Mouse (Mus musculus): ENCODE measurements around the gene Sync. TPM values are rescaled to one million over a fixed set of nuclear protein-coding genes. Genes with fewer than 3 reads are reported as not detected.
A peak's percentile ranks its signal among the peaks of the same experiment; 100 is the strongest.

Gene Sync
- total and polyA plus RNA-seq, 2 experiments from 2014 or later: 1.1 to 2.6 TPM

GRCm38 (mm10) chr4:129282786-129283185 lies 4.6 kb upstream of the Sync start:
- H3K9me3 ChIP-seq (ENCODE audit: low read length): no peaks in the 10 kb centered on the region
- H3K4me1 ChIP-seq (ENCODE audit: insufficient read depth, low read length): 0 out of 2 replicates have a peak, but pooled peaks cover 2% of the 10 kb centered on the region
- no peak overlapping the region for H3K4me3 ChIP-seq (ENCODE audit: low read depth, low read length)
- 82% methylated on average over 5 of the region's 5 CpGs for WGBS
- no peaks in the 10 kb centered on the region for H3K36me3 ChIP-seq (ENCODE audit: insufficient read depth, low read length)
- peaks cover 4% of the 10 kb centered on the region; the same call in 1 of the 2 replicates for H3K27me3 ChIP-seq (ENCODE audit: insufficient read depth, low read length)
- H3K4me2 ChIP-seq (ENCODE audit: low read depth, low read length, poor library complexity, severe bottlenecking): no peak overlapping the region
- H3K27ac ChIP-seq (ENCODE audit: low read depth, low read length): no peak overlapping the region
- TF ChIP-seq CTCF (IDR thresholded peaks at IDR 0.05): no peak
- ATAC-seq (ENCODE audit: low FRiP score) (no peak), DNase-seq (ENCODE audit: low spot score) (no peak)
- H3K9ac ChIP-seq (replicated peaks; ENCODE audit: low read length, poor library complexity, severe bottlenecking): no peak overlapping the region

DNA sequence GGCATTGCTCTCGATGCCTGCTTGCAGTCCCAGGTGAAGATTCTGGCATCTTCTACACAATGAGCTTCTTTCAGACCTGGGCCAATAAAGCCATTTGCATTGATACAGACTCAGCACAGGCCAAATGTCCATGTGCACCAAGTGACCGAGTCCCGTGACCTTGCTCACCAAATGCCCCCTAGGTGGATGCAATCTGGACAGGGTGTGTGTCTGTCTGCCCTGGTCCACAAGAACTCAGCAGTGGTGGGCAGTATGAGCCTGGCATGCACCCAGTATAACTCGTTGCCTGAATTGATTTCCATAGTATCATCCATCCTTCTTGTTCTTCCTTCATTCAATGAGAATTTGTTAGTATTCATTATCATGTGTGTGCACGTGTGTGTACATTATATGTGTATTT lies 4.2 kb upstream of the Sync start:
- peaks cover 4% of the 10 kb centered on the region; the same call in 1 of the 2 replicates for H3K27me3 ChIP-seq (ENCODE audit: insufficient read depth, low read length)
- TF ChIP-seq CTCF (IDR thresholded peaks at IDR 0.05): no peak
- DNase-seq (ENCODE audit: low spot score) (no peak), ATAC-seq (ENCODE audit: low FRiP score) (no peak)
- WGBS: 91% methylated on average over 5 of the region's 5 CpGs
- H3K4me2 ChIP-seq (ENCODE audit: low read depth, low read length, poor library complexity, severe bottlenecking): no peak overlapping the region
- H3K27ac ChIP-seq (ENCODE audit: low read depth, low read length): no peak overlapping the region
- H3K9ac ChIP-seq (replicated peaks; ENCODE audit: low read length, poor library complexity, severe bottlenecking): no peak overlapping the region
- H3K4me3 ChIP-seq (ENCODE audit: low read depth, low read length): no peak overlapping the region
- no peaks in the 10 kb centered on the region for H3K36me3 ChIP-seq (ENCODE audit: insufficient read depth, low read length)
- H3K4me1 ChIP-seq (ENCODE audit: insufficient read depth, low read length): 0 out of 2 replicates have a peak, but pooled peaks cover 2% of the 10 kb centered on the region
- no peaks in the 10 kb centered on the region for H3K9me3 ChIP-seq (ENCODE audit: low read length)

DNA sequence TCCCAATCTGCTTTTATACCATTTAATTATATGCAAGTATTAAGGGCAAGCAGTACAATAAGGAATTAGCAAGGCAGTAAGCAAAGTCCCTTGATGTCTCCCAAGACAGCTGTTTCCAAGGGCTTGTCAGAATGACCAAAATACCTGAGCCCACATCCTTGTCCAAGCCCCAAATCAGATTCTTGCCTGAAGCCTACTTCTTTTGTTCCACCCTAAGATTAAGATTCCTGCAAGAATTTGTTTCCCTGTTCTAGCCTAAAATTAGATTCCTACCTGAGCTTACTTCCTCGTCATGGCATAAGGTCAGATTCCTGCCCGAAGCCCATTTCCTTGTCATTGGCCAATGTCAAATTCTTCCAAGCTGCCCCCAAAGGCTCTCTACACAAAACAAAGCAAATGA lies 2.7 kb upstream of the Sync start:
- no peak for ATAC-seq (ENCODE audit: low FRiP score)
- TF ChIP-seq CTCF (IDR thresholded peaks at IDR 0.05): no peak

DNA sequence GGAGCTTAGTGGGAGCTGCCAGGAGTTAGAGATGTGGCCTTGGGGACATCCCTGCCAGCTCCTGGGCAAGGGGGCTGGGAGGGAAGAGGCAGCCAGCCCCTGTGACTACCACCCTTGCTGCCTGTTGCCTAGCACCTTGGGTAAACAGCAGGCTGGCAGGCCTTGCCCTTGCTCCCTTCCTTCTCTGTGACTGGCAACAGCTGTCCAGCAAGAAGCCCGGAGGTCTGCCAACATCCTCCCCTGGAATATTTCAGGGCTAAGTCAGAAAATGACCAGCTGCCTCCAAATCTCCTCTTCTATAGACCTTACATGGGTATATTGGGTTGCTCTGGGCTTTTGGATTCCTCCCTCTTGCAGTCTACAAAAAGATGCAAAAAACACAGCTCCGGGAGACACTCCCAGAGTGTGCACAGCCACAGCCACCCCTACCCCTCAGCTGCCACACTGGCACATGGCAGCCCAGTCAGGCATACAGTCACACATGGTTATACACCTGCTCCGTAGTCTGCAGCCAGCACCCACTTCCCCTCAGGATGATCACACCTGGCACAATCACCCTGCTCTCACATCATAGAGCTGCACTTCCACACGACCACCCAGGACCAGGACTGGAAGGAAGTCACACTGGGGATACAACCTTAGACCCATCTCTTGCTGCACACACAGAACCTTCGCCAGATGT lies 1.3 kb upstream of the Sync start:
- no peaks in the 10 kb centered on the region for H3K36me3 ChIP-seq (ENCODE audit: insufficient read depth, low read length)
- TF ChIP-seq CTCF (IDR thresholded peaks at IDR 0.05): no peak
- peaks cover 4% of the 10 kb centered on the region; the same call in 1 of the 2 replicates for H3K27me3 ChIP-seq (ENCODE audit: insufficient read depth, low read length)
- H3K9ac ChIP-seq (replicated peaks; ENCODE audit: low read length, poor library complexity, severe bottlenecking): 0 out of 2 replicates have a peak overlapping the region, but pooled peaks have one; percentile 61
- no peak overlapping the region; the same call in 1 of the 2 replicates for H3K4me3 ChIP-seq (ENCODE audit: low read depth, low read length)
- ATAC-seq (ENCODE audit: low FRiP score) (no peak), DNase-seq (ENCODE audit: low spot score) (peak; percentile 26)
- H3K4me2 ChIP-seq (ENCODE audit: low read depth, low read length, poor library complexity, severe bottlenecking): peak overlapping the region; percentile 86
- 61% methylated on average over 5 of the region's 5 CpGs for WGBS
- no peak overlapping the region for H3K27ac ChIP-seq (ENCODE audit: low read depth, low read length)
- 0 out of 2 replicates have a peak, but pooled peaks cover 2% of the 10 kb centered on the region for H3K4me1 ChIP-seq (ENCODE audit: insufficient read depth, low read length)
- no peaks in the 10 kb centered on the region for H3K9me3 ChIP-seq (ENCODE audit: low read length)

More for the DNA sequence above, 2.7 kb upstream of the Sync start:
- H3K4me1 ChIP-seq (ENCODE audit: insufficient read depth, low read length): 0 out of 2 replicates have a peak, but pooled peaks cover 2% of the 10 kb centered on the region
- H3K9ac ChIP-seq (replicated peaks; ENCODE audit: low read length, poor library complexity, severe bottlenecking): no peak overlapping the region
- H3K4me3 ChIP-seq (ENCODE audit: low read depth, low read length): no peak overlapping the region
- H3K27ac ChIP-seq (ENCODE audit: low read depth, low read length): no peak overlapping the region
- 92% methylated on average over 2 of the region's 2 CpGs for WGBS
- peaks cover 4% of the 10 kb centered on the region; the same call in 1 of the 2 replicates for H3K27me3 ChIP-seq (ENCODE audit: insufficient read depth, low read length)
- H3K36me3 ChIP-seq (ENCODE audit: insufficient read depth, low read length): no peaks in the 10 kb centered on the region
- H3K9me3 ChIP-seq (ENCODE audit: low read length): no peaks in the 10 kb centered on the region
- DNase-seq (ENCODE audit: low spot score): no peak
- H3K4me2 ChIP-seq (ENCODE audit: low read depth, low read length, poor library complexity, severe bottlenecking): no peak overlapping the region

DNA sequence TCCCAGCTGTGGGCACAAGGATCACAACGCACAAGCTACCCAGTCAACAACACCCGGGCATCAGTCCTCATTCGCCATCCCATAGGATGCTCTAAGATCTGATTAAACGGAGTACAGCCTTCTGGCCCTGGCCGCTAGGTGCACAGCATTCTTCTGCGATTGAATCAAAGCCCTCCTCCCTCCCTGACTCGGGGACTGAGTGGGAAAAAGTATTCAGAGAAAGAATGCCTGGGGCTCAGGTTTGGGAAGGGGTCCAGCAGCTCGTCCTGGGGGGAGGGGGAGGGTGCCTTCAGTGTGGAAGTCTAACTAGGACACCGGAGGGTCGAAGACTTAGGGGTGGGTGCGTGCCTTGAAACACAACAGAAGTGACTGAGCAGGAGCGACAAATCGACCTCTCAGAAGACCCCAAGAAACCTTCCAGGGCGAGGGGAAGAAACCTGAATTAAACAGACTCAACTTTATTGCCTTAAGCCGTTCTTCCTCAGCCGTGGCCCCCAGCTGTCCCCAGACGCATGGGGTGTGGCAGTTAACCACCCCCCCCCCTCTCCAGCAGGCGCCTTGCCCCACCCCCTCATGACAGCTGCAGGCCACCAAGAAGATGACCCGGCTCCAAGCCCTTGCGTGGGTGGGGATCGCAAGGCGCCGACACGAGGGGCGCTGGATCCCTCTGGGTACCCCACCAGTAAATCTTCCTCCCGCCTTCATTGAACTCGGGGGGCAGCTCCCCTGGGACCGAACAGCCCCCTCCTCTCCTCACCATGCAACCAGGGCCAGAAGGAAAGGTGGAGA lies 540 bp upstream of the Sync start:
- H3K4me3 ChIP-seq (ENCODE audit: low read depth, low read length): peak overlapping the region; percentile 52
- H3K4me2 ChIP-seq (ENCODE audit: low read depth, low read length, poor library complexity, severe bottlenecking): peak overlapping the region; percentile 86
- H3K27me3 ChIP-seq (ENCODE audit: insufficient read depth, low read length): peaks cover 4% of the 10 kb centered on the region; the same call in 1 of the 2 replicates
- H3K9ac ChIP-seq (replicated peaks; ENCODE audit: low read length, poor library complexity, severe bottlenecking): peak overlapping the region; percentile 61
- TF ChIP-seq CTCF (IDR thresholded peaks at IDR 0.05): peak; percentile 41
- WGBS: 2% methylated on average over 23 of the region's 28 CpGs
- no peaks in the 10 kb centered on the region for H3K9me3 ChIP-seq (ENCODE audit: low read length)
- H3K36me3 ChIP-seq (ENCODE audit: insufficient read depth, low read length): no peaks in the 10 kb centered on the region
- peak; percentile 33 for DNase-seq (ENCODE audit: low spot score)
- 0 out of 2 replicates have a peak, but pooled peaks cover 2% of the 10 kb centered on the region for H3K4me1 ChIP-seq (ENCODE audit: insufficient read depth, low read length)
- no peak overlapping the region for H3K27ac ChIP-seq (ENCODE audit: low read depth, low read length)
- ATAC-seq (ENCODE audit: low FRiP score): peak; percentile 44

All from midbrain, postnatal 0 days (tissue).